Mouse (Mus musculus): ENCODE measurements around the gene Csf2rb.

- TF ChIP-seq GATA1 (IDR thresholded peaks at IDR 0.05; ENCODE audit: low read length), result no peak
- TF ChIP-seq TAL1 (IDR thresholded peaks at IDR 0.05; ENCODE audit: low read length), result no peak
These were observed 47.2 kb downstream of the Csf2rb start for GRCm38 (mm10) chr15:78372796-78373195.
